Mouse (Mus musculus) neural tube, embryonic 14.5 days (tissue): ENCODE measurements at regions not wholly inside any gene's neighbourhood (a gene's known extent, or its start where the extent isn't known, plus 50 kb on each side); places are given as distances from the start of the nearest gene placed in this dataset.
"Not testable (repeated sequence)": the region's sequence is repeated elsewhere in the genome, so short reads cannot be mapped to it uniquely, and the experiment has no call there.

Experiments
- ATAC-seq: fragments of 200-750 bp; cut with Nextera tagmentation; 2 replicates; pipeline ENCODE4 v1.8.0; 2017; ENCODE audit warnings: low read depth, mild to moderate bottlenecking, moderate TSS enrichment, moderate library complexity
- H3K27ac ChIP-seq: fragments of 300-500 bp; sonication (generic); 2 replicates; pipeline ENCODE4 v1.5.1; 2014; ENCODE audit warnings: low read depth, mild to moderate bottlenecking, control low read depth, low read length, moderate library complexity, mixed read lengths
- H3K27me3 ChIP-seq: fragments of 300-500 bp; sonication (generic); 2 replicates; pipeline ENCODE4 v1.6.1; 2014; ENCODE audit warnings: low read length; ENCODE audit not compliant: control insufficient read depth, insufficient read depth
- H3K36me3 ChIP-seq: fragments of 300-500 bp; sonication (generic); 2 replicates; pipeline ENCODE4 v1.6.1; 2014; ENCODE audit warnings: low read length, mixed read lengths; ENCODE audit not compliant: control insufficient read depth, insufficient read depth
- H3K4me1 ChIP-seq: fragments of 300-500 bp; sonication (generic); 2 replicates; pipeline ENCODE4 v1.6.1; 2014; ENCODE audit warnings: low read length; ENCODE audit not compliant: control insufficient read depth, insufficient read depth
- H3K4me2 ChIP-seq: fragments of 300-500 bp; sonication (generic); 2 replicates; pipeline ENCODE4 v1.6.1; 2014; ENCODE audit warnings: mild to moderate bottlenecking, low read depth, low read length, control low read depth
- H3K4me3 ChIP-seq: fragments of 300-500 bp; sonication (generic); 2 replicates; pipeline ENCODE4 v1.5.1; 2014; ENCODE audit warnings: low read depth, low read length, control low read depth, mixed read lengths
- H3K9ac ChIP-seq: fragments of 300-500 bp; sonication (generic); replicated peaks from 2 replicates; pipeline ENCODE4 v1.6.1; 2014; ENCODE audit warnings: low read depth, mild to moderate bottlenecking, control low read depth, low read length, mixed read lengths
- H3K9me3 ChIP-seq: fragments of 300-500 bp; sonication (generic); 2 replicates; pipeline ENCODE4 v1.6.1; 2016; ENCODE audit warnings: low read length; ENCODE audit not compliant: control insufficient read depth
- WGBS: fragments of 180-500 bp; shearing (Covaris S2); extraction: QIAGEN DNeasy Blood & Tissue Kit; methylation state at CpG from one replicate; pipeline ENCODE4 v1.1.7; 2014; 5-methylcytosine and 5-hydroxymethylcytosine counted together

GRCm38 (mm10) chr13:10930741-10931140, 570.1 kb upstream of the Chrm3 start:
- H3K9me3 ChIP-seq = no peaks in the 10 kb centered on the region
- no peak overlapping the region for H3K27ac ChIP-seq
- no peaks in the 10 kb centered on the region for H3K4me1 ChIP-seq
- H3K4me2 ChIP-seq = no peak overlapping the region
- no peaks in the 10 kb centered on the region for H3K36me3 ChIP-seq
- no peak for ATAC-seq
- H3K27me3 ChIP-seq = no peaks in the 10 kb centered on the region
- WGBS = 96% methylated on average over 3 of the region's 3 CpGs
- no peak overlapping the region for H3K9ac ChIP-seq
- no peak overlapping the region for H3K4me3 ChIP-seq

GRCm38 (mm10) chr13:10914377-10914776, 553.7 kb upstream of the Chrm3 start:
- ATAC-seq = no peak
- H3K36me3 ChIP-seq = no peaks in the 10 kb centered on the region
- no peaks in the 10 kb centered on the region for H3K27me3 ChIP-seq
- H3K4me2 ChIP-seq = no peak overlapping the region
- no peaks in the 10 kb centered on the region for H3K4me1 ChIP-seq
- no peak overlapping the region for H3K9ac ChIP-seq
- H3K9me3 ChIP-seq = no peaks in the 10 kb centered on the region
- H3K4me3 ChIP-seq = no peak overlapping the region
- H3K27ac ChIP-seq = no peak overlapping the region

- Histone ChIP-seq H3K9me3 (no peaks in the 10 kb centered on the region), H3K4me3 (no peak overlapping the region), H3K27ac (no peak overlapping the region), H3K4me2 (no peak overlapping the region), H3K36me3 (no peaks in the 10 kb centered on the region), H3K27me3 (no peaks in the 10 kb centered on the region), H3K4me1 (no peaks in the 10 kb centered on the region), H3K9ac (no peak overlapping the region)
- no peak for ATAC-seq
- 49% methylated on average over 2 of the region's 2 CpGs for WGBS
These were observed 548.6 kb upstream of the Chrm3 start for GRCm38 (mm10) chr13:10909122-10909751.

- no peak for ATAC-seq
- 68% methylated on average over 2 of the region's 2 CpGs for whole genome bisulfite sequencing
- Histone ChIP-seq H3K4me1 (no peaks in the 10 kb centered on the region), H3K36me3 (no peaks in the 10 kb centered on the region), H3K27me3 (no peaks in the 10 kb centered on the region), H3K4me3 (no peak overlapping the region), H3K27ac (no peak overlapping the region), H3K9me3 (no peaks in the 10 kb centered on the region), H3K4me2 (no peak overlapping the region), H3K9ac (no peak overlapping the region)
These were observed 507.2 kb upstream of the Chrm3 start for GRCm38 (mm10) chr13:10867864-10868263.

GRCm38 (mm10) chr13:10855947-10856561, 495.4 kb upstream of the Chrm3 start:
- not testable (repeated sequence) for H3K4me1 ChIP-seq, H3K27me3 ChIP-seq, H3K36me3 ChIP-seq, ATAC-seq, H3K4me2 ChIP-seq, H3K9me3 ChIP-seq, H3K4me3 ChIP-seq, H3K27ac ChIP-seq, H3K9ac ChIP-seq
- 88% methylated on average over 9 of the region's 9 CpGs for WGBS

GRCm38 (mm10) chr13:10845212-10845611, 484.6 kb upstream of the Chrm3 start:
- no peaks in the 10 kb centered on the region for H3K27me3 ChIP-seq
- H3K4me2 ChIP-seq = no peak overlapping the region
- no peak overlapping the region for H3K4me3 ChIP-seq
- no peak overlapping the region for H3K9ac ChIP-seq
- no peak for ATAC-seq
- H3K4me1 ChIP-seq = no peaks in the 10 kb centered on the region
- H3K9me3 ChIP-seq = no peaks in the 10 kb centered on the region
- H3K27ac ChIP-seq = no peak overlapping the region
- H3K36me3 ChIP-seq = no peaks in the 10 kb centered on the region
- 73% methylated on average over 5 of the region's 5 CpGs for WGBS

GRCm38 (mm10) chr13:10799351-10799913, 438.8 kb upstream of the Chrm3 start:
- no peak overlapping the region for H3K27ac ChIP-seq
- no peaks in the 10 kb centered on the region for H3K36me3 ChIP-seq
- no peaks in the 10 kb centered on the region for H3K27me3 ChIP-seq
- no peaks in the 10 kb centered on the region for H3K9me3 ChIP-seq
- 63% methylated on average over 3 of the region's 3 CpGs for WGBS
- no peak overlapping the region for H3K4me3 ChIP-seq
- no peak for ATAC-seq
- no peak overlapping the region for H3K4me2 ChIP-seq
- H3K9ac ChIP-seq = no peak overlapping the region
- no peaks in the 10 kb centered on the region for H3K4me1 ChIP-seq
